Mouse (Mus musculus) neural tube, postnatal 0 days (tissue): Measurements from ENCODE around the gene Tssk3. TPM values are rescaled to one million over a fixed set of nuclear protein-coding genes. Genes with fewer than 3 reads are reported as not detected.

Source experiments
- polyA plus RNA-seq: library from polyadenylated mRNA; unstranded; fragments of >200 nt; fragmentation: Nextera tagmentation; extraction: Ambion mirVana; gene quantifications from 2 replicates; pipeline ENCODE4 v1.2.1, GENCODE M21; 2015

Gene Tssk3
- 0.60 and 0.62 TPM in 2 replicates for polyA plus RNA-seq

DNA sequence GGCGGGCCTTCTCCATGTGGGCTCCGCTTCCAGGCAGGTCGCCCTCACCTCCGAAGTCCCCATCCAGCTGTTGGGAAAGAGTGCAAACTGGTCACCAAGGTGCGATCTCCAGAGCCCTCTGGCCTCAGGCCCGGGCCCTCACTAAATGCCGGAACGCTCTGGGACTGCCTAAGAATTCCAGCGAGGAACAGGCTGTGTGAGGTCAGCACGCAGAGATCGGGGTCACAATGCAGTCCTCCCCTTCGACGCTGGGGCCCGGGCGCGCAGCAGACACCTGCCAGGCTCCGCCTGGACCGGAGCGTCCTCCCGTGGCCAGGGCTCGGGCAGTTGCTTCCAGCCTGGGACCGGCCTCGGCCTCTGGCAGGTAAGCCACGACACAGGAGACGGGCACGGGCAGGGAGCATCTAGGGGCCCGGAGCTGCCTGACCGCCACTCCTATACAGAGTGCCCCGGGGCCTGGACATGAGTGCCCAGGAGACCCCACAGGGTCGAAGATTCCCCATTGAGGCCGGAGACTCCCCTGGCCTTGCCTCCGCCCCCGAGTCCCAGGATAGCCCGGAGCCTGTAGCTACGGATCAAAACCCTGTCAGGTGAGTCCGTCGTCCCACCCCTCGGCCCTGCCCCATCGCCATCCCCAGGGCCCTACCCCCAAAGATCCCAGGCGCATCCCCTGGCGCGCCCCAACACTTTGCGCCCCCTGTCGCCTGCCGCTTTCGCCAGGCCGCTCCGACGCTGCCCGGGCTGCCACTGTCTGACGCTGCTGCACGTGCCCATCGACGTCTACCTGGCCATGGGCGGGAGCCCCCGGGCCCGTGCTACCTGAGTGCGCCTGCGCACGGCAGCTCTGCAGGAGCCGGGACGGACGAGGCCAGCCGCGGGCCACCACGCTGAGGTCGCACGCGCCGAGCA, at the start of gene Tssk3, which contains the start of gene Fam229a:
Gene Tssk3 (minus strand): TSS at position 51 of the 909 bp plus-strand sequence.
Gene Fam229a (plus strand): TSS at position 219 of the 909 bp plus-strand sequence.

DNA sequence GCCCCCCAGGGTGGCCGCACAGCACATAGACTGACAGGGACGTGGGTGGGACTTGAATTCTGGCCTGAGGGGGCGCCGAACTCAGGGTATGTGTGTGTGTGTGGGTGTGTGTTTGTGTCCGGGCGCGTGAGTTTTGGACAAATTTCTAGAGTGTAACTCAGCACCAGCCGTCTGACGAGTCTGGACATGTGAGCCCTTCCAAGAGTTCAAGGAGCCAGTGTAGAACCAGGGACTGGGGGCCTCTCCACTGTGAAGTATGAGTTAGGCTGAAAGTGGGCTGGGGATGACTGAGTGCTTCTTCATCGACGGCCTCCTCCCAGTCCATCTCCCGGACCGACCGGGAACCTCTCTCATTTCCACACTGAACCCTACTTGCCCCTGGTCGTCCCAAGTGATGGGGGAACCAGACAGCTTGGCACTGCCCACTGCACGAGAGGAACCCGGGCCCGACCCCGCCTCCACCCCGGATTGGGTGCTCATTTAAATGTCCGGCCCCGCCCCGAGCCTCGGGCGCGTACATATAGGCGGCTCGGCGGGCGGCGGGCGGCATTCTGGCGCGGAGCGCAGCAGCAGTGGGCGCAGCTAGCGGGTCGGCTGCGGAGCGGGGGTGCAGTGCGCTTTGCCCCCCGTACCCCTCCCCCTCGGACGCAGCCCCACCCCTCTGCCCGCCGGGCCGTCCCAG, 22.4 kb upstream of the Tssk3 start, which contains the start of gene Marcksl1:
Gene Marcksl1 (plus strand): TSS at position 496 of the 682 bp plus-strand sequence.

DNA sequence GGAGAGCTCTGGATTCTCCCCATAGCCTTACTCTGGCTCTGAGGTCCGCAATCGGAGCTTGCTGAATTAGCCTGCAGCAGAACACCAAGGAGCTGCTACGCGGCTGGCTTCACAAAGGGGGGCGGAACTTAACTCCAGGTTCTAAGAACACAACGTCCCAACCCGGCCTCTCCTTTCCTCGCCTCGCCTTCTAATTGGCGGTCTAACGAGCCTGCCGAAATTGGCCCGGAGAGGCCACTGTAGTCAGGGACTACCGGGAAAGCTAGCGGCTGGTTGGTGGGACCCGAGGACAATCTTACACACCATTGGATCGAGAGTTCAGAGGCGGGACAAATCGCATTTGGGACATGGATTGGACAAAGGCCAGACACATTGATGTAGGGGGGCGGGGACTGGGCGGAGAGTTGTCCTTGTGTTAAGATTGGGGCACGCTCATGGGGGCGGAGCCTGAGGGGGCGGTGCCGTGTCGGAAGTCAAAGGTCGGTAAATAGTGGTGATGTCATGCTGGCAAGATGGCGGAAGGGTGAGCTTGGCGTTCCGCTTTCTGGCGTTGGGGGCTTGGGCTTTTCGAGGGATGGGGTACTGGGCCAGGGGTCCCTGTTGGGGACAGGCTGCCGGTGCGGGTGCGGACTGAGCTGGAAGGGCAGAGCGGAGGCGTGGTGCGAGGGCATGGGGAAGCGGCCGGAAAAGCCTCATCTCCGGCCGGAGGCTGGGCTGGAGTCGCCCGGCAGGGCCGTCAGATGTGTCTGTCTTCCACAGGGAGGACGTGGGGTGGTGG, 29.4 kb downstream of the Tssk3 start, which contains the start of gene Bsdc1:
Gene Bsdc1 (plus strand): TSS at position 399 of the 778 bp plus-strand sequence.

DNA sequence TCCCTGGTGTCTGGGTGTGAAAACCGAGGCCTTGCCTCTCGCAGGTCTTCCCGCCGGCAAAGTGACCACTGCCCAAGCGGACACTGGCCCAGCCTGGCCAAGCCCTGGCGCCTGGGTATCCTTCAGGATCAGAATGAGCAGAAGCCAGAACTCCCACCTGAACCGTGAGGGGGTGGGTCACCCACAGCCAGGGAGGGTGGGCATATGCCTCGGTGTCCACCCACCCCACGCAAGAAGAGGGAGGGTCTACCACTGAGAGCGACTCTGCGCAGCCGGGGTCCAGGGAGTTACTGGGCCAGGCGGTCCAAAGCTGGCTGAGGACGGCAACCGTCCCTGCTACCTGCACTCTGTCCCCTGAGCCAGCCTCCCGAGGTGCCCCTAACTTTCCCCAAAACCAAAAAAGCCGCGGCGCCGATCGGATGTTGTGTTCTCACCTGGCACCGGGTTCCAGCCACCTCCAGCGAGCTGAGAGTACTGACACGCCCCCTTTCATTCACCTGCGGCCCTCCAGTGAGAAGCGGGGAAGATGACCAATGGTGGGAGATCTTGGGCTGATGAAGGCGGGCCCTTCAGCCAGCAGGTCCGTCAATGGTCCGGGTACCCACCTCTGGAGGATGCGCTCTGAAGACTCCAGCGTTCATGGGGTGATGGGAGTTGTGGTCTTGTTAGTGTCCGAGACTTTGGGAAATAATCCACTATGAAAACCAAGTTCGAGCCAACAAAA, 50.3 kb downstream of the Tssk3 start, which contains the start of gene Zbtb8b:
Gene Zbtb8b (minus strand): TSS at position 514 of the 724 bp plus-strand sequence.

Other genes starting within 250 kb of the Tssk3 start
- gene C77080, start 229.6 kb downstream of the Tssk3 start, polyA plus RNA-seq = 4.8 and 5.7 TPM in 2 replicates
- gene Sync, start 203.4 kb downstream of the Tssk3 start, polyA plus RNA-seq = 3.4 TPM in 2 replicates
- gene Rbbp4, start 155.7 kb downstream of the Tssk3 start, polyA plus RNA-seq = 186 and 200 TPM in 2 replicates
- 21.0 and 23.1 TPM in 2 replicates for gene Zbtb8os, start 155.3 kb downstream of the Tssk3 start, polyA plus RNA-seq
- gene Zbtb8a, start 112.9 kb downstream of the Tssk3 start, polyA plus RNA-seq = 14.9 and 16.7 TPM in 2 replicates
- 11.3 and 12.0 TPM in 2 replicates for gene Zbtb8b, start 50.2 kb downstream of the Tssk3 start, polyA plus RNA-seq
- gene Bsdc1, start 29.4 kb downstream of the Tssk3 start, polyA plus RNA-seq = 24.4 and 26.3 TPM in 2 replicates
- gene Fam229a, start 168 bp upstream of the Tssk3 start, polyA plus RNA-seq = 3.1 and 4.1 TPM in 2 replicates
- 1,475 and 1,521 TPM in 2 replicates for gene Marcksl1, start 22.6 kb upstream of the Tssk3 start, polyA plus RNA-seq
- gene Hdac1, start 51.7 kb upstream of the Tssk3 start, polyA plus RNA-seq = 67.7 and 69.6 TPM in 2 replicates
- gene Lck, start 82.6 kb upstream of the Tssk3 start, polyA plus RNA-seq = 10.8 and 13.8 TPM in 2 replicates
- gene Fam167b, start 87.5 kb upstream of the Tssk3 start, polyA plus RNA-seq = 0.25 and 0.43 TPM in 2 replicates
- gene Eif3i, start 109.6 kb upstream of the Tssk3 start, polyA plus RNA-seq = 239 and 245 TPM in 2 replicates
- 219 and 222 TPM in 2 replicates for gene Tmem234, start 109.6 kb upstream of the Tssk3 start, polyA plus RNA-seq
- 2.8 and 4.1 TPM in 2 replicates for gene Dcdc2b, start 123.2 kb upstream of the Tssk3 start, polyA plus RNA-seq
- 29.2 and 30.6 TPM in 2 replicates for gene Iqcc, start 128.1 kb upstream of the Tssk3 start, polyA plus RNA-seq
- 160 and 180 TPM in 2 replicates for gene Ccdc28b, start 132.9 kb upstream of the Tssk3 start, polyA plus RNA-seq
- gene Txlna, start 150.0 kb upstream of the Tssk3 start, polyA plus RNA-seq = 25.9 and 26.3 TPM in 2 replicates
- gene Kpna6, start 181.7 kb upstream of the Tssk3 start, polyA plus RNA-seq = 11.7 and 13.0 TPM in 2 replicates
- gene Tmem39b, start 205.8 kb upstream of the Tssk3 start, polyA plus RNA-seq = 8.6 and 10.2 TPM in 2 replicates